ENCODE assay signal across 23 mouse cellular contexts in genomic region chr3:4763076-4763475, GRCm38 (mm10).
"Had no signal": no experiment of that assay in that cellular context is flagged by ENCODE, and none has a peak within 500 bp of the region (broad histone marks: within the 10 kb centered on the region; RNA-seq: fewer than 3 reads in every experiment).

No protein-coding gene starts in this region.

- H3K27me3 ChIP-seq: limb, embryonic 13.5 days; liver, embryonic 12.5 days; liver, embryonic 15.5 days; lung, embryonic 15.5 days; megakaryocyte, embryonic 14.5 days; midbrain, embryonic 13.5 days; neural tube, embryonic 13.5 days; stomach, embryonic 15.5 days had no signal

- H3K9me3 ChIP-seq: limb, embryonic 10.5 days; limb, embryonic 13.5 days; liver, embryonic 12.5 days; liver, embryonic 15.5 days; lung, embryonic 15.5 days; midbrain, embryonic 13.5 days; neural tube, embryonic 13.5 days; stomach, embryonic 15.5 days had no signal

- H3K27ac ChIP-seq: kidney, postnatal 0 days; limb, embryonic 10.5 days; limb, embryonic 13.5 days; liver, embryonic 12.5 days; liver, embryonic 15.5 days; lung, embryonic 15.5 days; midbrain, embryonic 10.5 days; midbrain, embryonic 13.5 days; neural tube, embryonic 13.5 days; stomach, embryonic 15.5 days had no signal

- H3K4me1 ChIP-seq: limb, embryonic 10.5 days; limb, embryonic 13.5 days; liver, embryonic 12.5 days; liver, embryonic 15.5 days; lung, embryonic 15.5 days; megakaryocyte, embryonic 14.5 days; midbrain, embryonic 10.5 days; midbrain, embryonic 13.5 days; neural tube, embryonic 13.5 days; stomach, embryonic 15.5 days had no signal

- H3K4me3 ChIP-seq: limb, embryonic 10.5 days; limb, embryonic 13.5 days; liver, embryonic 12.5 days; liver, embryonic 15.5 days; lung, embryonic 15.5 days; megakaryocyte, embryonic 14.5 days; midbrain, embryonic 10.5 days; midbrain, embryonic 13.5 days; myocyte; neural tube, embryonic 13.5 days; stomach, embryonic 15.5 days had no signal

- H3K36me3 ChIP-seq: limb, embryonic 10.5 days; limb, embryonic 13.5 days; liver, embryonic 12.5 days; liver, embryonic 15.5 days; lung, embryonic 15.5 days; midbrain, embryonic 10.5 days; midbrain, embryonic 13.5 days; neural tube, embryonic 13.5 days; stomach, embryonic 15.5 days had no signal

- DNase-seq: kidney, adult 18-20 months; kidney, adult 9 months; kidney, postnatal 36 days; liver; lung, adult 18-20 months; lung, postnatal 10 days; lung, postnatal 36 days; retina, postnatal 1 day; right cerebral cortex, postnatal 25 days; spleen, adult 18-20 months; thymus, postnatal 25 days had no signal
